Mouse (Mus musculus) MEL (cell line): ENCODE data around the gene Kctd17.

Source experiments
- HCFC1 ChIP-seq: IDR thresholded peaks from 2 replicates; pipeline ENCODE4 v1.6.1; 2012; ENCODE audit warnings: low read depth, mild to moderate bottlenecking, inconsistent platforms, low read length, improper control_type of control experiment, moderate library complexity
- MAFK ChIP-seq: IDR thresholded peaks from 2 replicates; pipeline ENCODE4 v1.6.1; 2011; ENCODE audit warnings: low read depth, mild to moderate bottlenecking, low read length, improper control_type of control experiment, borderline replicate concordance
- RAD21 ChIP-seq: IDR thresholded peaks from 2 replicates; pipeline ENCODE4 v1.6.1; 2011; ENCODE audit warnings: mild to moderate bottlenecking, low read depth, low read length, improper control_type of control experiment
- TBP ChIP-seq: IDR thresholded peaks from 2 replicates; pipeline ENCODE4 v1.8.0; 2011; ENCODE audit warnings: low read depth, low read length, improper control_type of control experiment

DNA sequence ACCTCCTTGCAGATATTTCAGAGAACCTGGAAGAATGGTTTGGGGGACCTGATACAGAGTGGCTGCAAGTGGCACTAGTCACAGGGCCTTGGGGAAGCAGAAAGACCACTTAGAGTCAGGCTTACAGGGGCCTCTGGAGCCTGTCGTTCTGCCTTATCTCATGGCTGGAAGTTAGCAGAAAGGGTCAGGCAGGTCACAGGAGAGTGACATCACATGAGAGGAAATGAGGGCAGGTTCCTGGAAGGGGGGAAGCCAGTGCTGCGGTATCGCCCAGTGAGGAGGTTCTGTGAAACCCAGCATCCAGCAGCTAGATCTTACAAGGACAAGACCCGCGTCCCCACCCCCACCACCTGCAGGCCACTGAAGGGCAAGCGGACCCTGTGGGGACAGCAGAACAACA, 20.8 kb downstream of the Kctd17 start:
- TF ChIP-seq HCFC1 (no peak), MAFK (no peak), TBP (no peak), RAD21 (no peak)
